ENCODE assay signal across 7 mouse cellular contexts in genomic region chr4:150283993-150284392, GRCm38 (mm10). TPM values are rescaled to one million over a fixed set of nuclear protein-coding genes. Genes with fewer than 3 reads are reported as not detected.
A peak's percentile ranks its signal among the peaks of the same experiment; 100 is the strongest.
DNase-seq lines count a peak whose midpoint lies in the region; ATAC-seq and TF ChIP-seq lines count a peak whose summit lies in the region.

No protein-coding gene starts in this region.

- no peaks in the 10 kb centered on the region for H3K36me3 ChIP-seq in E14TG2a.4 (ENCODE audit: insufficient read depth, low read length)
- H3K36me3 ChIP-seq in forebrain, embryonic 12.5 days (replicated peaks), result no peaks in the 10 kb centered on the region
- no peaks in the 10 kb centered on the region for H3K36me3 ChIP-seq in kidney, embryonic 14.5 days (ENCODE audit: control insufficient read depth, insufficient read depth, low read length)
- no peaks in the 10 kb centered on the region for H3K36me3 ChIP-seq in midbrain, embryonic 10.5 days

- DNase-seq in A20 (ENCODE audit: low read depth, low spot score), result peak; percentile 81
- DNase-seq in midbrain, embryonic 10.5 days (ENCODE audit: low spot score), result peak; percentile 25
- no peak for DNase-seq in ovary, postnatal 10 days (ENCODE audit: low spot score)
- no peak for DNase-seq in thymus, postnatal 36 days

- peak overlapping the region; percentile 75 for H3K4me2 ChIP-seq in forebrain, embryonic 12.5 days
- peak overlapping the region; percentile 60 for H3K4me2 ChIP-seq in kidney, embryonic 14.5 days (replicated peaks; ENCODE audit: low read depth, low read length)

- H3K4me1 ChIP-seq in E14TG2a.4 (replicated peaks; ENCODE audit: low read depth, low read length), result peaks cover 53% of the 10 kb centered on the region
- H3K4me1 ChIP-seq in forebrain, embryonic 12.5 days, result peaks cover 47% of the 10 kb centered on the region
- H3K4me1 ChIP-seq in kidney, embryonic 14.5 days (ENCODE audit: control insufficient read depth, insufficient read depth, low read length), result peaks cover 31% of the 10 kb centered on the region
- H3K4me1 ChIP-seq in midbrain, embryonic 10.5 days, result peaks cover 30% of the 10 kb centered on the region

- under 1% methylated on average over 6 of the region's 6 CpGs for whole genome bisulfite sequencing in forebrain, embryonic 12.5 days
- WGBS in kidney, embryonic 14.5 days, result 5% methylated on average over 6 of the region's 6 CpGs
- WGBS in midbrain, embryonic 10.5 days, result 7% methylated on average over 6 of the region's 6 CpGs

- peak overlapping the region; percentile 100; the same call in 1 of the 2 replicates for H3K9ac ChIP-seq in forebrain, embryonic 12.5 days
- no peak overlapping the region; the same call in 1 of the 2 replicates for H3K9ac ChIP-seq in kidney, embryonic 14.5 days (ENCODE audit: low read depth, low read length)

- H3K27ac ChIP-seq in forebrain, embryonic 12.5 days, result peak overlapping the region; percentile 90
- H3K27ac ChIP-seq in kidney, embryonic 14.5 days (ENCODE audit: low read depth, low read length), result no peak overlapping the region
- peak overlapping the region; percentile 98 for H3K27ac ChIP-seq in midbrain, embryonic 10.5 days (replicated peaks)

- H3K4me3 ChIP-seq in E14TG2a.4 (replicated peaks; ENCODE audit: low read length), result peak overlapping the region; percentile 94
- H3K4me3 ChIP-seq in forebrain, embryonic 12.5 days (replicated peaks), result peak overlapping the region; percentile 97
- H3K4me3 ChIP-seq in kidney, embryonic 14.5 days (ENCODE audit: low read length), result peak overlapping the region; percentile 90
- H3K4me3 ChIP-seq in midbrain, embryonic 10.5 days, result peak overlapping the region; percentile 97

- 0 out of 2 replicates have a peak, but pooled peaks have one; percentile 6 for TF ChIP-seq CTCF in E14TG2a.4 (conservative IDR thresholded peaks at IDR 0.05; ENCODE audit: low read length)

- no peaks in the 10 kb centered on the region for H3K27me3 ChIP-seq in E14TG2a.4 (ENCODE audit: insufficient read depth, low read length)
- H3K27me3 ChIP-seq in forebrain, embryonic 12.5 days, result no peaks in the 10 kb centered on the region
- no peaks in the 10 kb centered on the region for H3K27me3 ChIP-seq in kidney, embryonic 14.5 days (ENCODE audit: control insufficient read depth, insufficient read depth, low read length)
- no peaks in the 10 kb centered on the region for H3K27me3 ChIP-seq in midbrain, embryonic 10.5 days (ENCODE audit: low read depth, poor library complexity, severe bottlenecking)

- peak; percentile 24; the same call in 1 of the 2 replicates for ATAC-seq in forebrain, embryonic 12.5 days (ENCODE audit: low FRiP score)
- no peak for ATAC-seq in kidney, embryonic 14.5 days (ENCODE audit: low FRiP score, low TSS enrichment)

- H3K9me3 ChIP-seq in E14TG2a.4 (ENCODE audit: low read length), result no peaks in the 10 kb centered on the region
- no peaks in the 10 kb centered on the region for H3K9me3 ChIP-seq in forebrain, embryonic 12.5 days
- no peaks in the 10 kb centered on the region for H3K9me3 ChIP-seq in kidney, embryonic 14.5 days (ENCODE audit: control insufficient read depth, low read length)
- no peaks in the 10 kb centered on the region for H3K9me3 ChIP-seq in midbrain, embryonic 10.5 days (replicated peaks)

RNA-seq across cellular contexts. Expression of gene Rere, which starts 2.5 kb away (rescaled TPM):
- 41.5 and 44.4 TPM in 2 replicates for polyA plus RNA-seq in forebrain, embryonic 12.5 days (2016; fragmentation: Nextera tagmentation; extraction: Ambion mirVana)
- 31.2 and 49.9 TPM in 2 replicates for polyA plus RNA-seq in kidney, embryonic 14.5 days (2014; fragmentation: Nextera tagmentation; extraction: Ambion mirVana)
- polyA plus RNA-seq in midbrain, embryonic 10.5 days (2016; fragmentation: Nextera tagmentation; extraction: Ambion mirVana), result 24.5 and 30.7 TPM in 2 replicates

RNA-seq across cellular contexts. Expression of gene Eno1, which starts 47.5 kb away (rescaled TPM):
- polyA plus RNA-seq in forebrain, embryonic 12.5 days (2016; fragmentation: Nextera tagmentation; extraction: Ambion mirVana), result 1,282 and 1,334 TPM in 2 replicates
- polyA plus RNA-seq in kidney, embryonic 14.5 days (2014; fragmentation: Nextera tagmentation; extraction: Ambion mirVana), result 1,584 and 1,728 TPM in 2 replicates
- 2,531 and 3,331 TPM in 2 replicates for polyA plus RNA-seq in midbrain, embryonic 10.5 days (2016; fragmentation: Nextera tagmentation; extraction: Ambion mirVana)

Comparison
In these comparisons a context has a peak if more than half of its experiments do, and no peak if none do; other contexts are left out.
1. DNase-seq: peak in A20 (single experiment) and midbrain, embryonic 10.5 days (single experiment); none in ovary, postnatal 10 days (single experiment) and thymus, postnatal 36 days (0 of 2).
2. Peak in every context shown above with its lines, with median percentiles within 50 percentile points of each other: H3K4me3 ChIP-seq.